Mouse (Mus musculus) heart, embryonic 16.5 days (tissue): ENCODE measurements around the gene Hbb-bh2. TPM values are rescaled to one million over a fixed set of nuclear protein-coding genes. Genes with fewer than 3 reads are reported as not detected.
"Not testable (repeated sequence)": the region's sequence is repeated elsewhere in the genome, so short reads cannot be mapped to it uniquely, and the experiment has no call there.

Experiments used
- ATAC-seq: fragments of 200-750 bp; cut with Nextera tagmentation; replicated peaks from 2 replicates; pipeline ENCODE4 v1.8.0; 2017; ENCODE audit warnings: moderate number of reproducible peaks; ENCODE audit not compliant: insufficient read depth, low FRiP score; ENCODE audit errors: extremely low read depth
- H3K27ac ChIP-seq: fragments of 300-500 bp; sonication (generic); 2 replicates; pipeline ENCODE4 v1.5.1; 2014; ENCODE audit warnings: mild to moderate bottlenecking, low read length, control low read depth, moderate library complexity
- H3K27me3 ChIP-seq: fragments of 300-500 bp; sonication (generic); 2 replicates; pipeline ENCODE4 v1.6.1; 2014; ENCODE audit warnings: low read length, mixed read lengths; ENCODE audit not compliant: control insufficient read depth, insufficient read depth
- H3K36me3 ChIP-seq: fragments of 300-500 bp; sonication (generic); 2 replicates; pipeline ENCODE4 v1.6.1; 2014; ENCODE audit not compliant: control insufficient read depth, insufficient read depth
- H3K4me1 ChIP-seq: fragments of 300-500 bp; sonication (generic); 2 replicates; pipeline ENCODE4 v1.6.1; 2014; ENCODE audit warnings: low read length, mixed read lengths; ENCODE audit not compliant: control insufficient read depth, insufficient read depth
- H3K4me2 ChIP-seq: fragments of 300-500 bp; sonication (generic); 2 replicates; pipeline ENCODE4 v1.6.1; 2014; ENCODE audit warnings: low read depth, mild to moderate bottlenecking, control low read depth, low read length
- H3K4me3 ChIP-seq: fragments of 300-500 bp; sonication (generic); 2 replicates; pipeline ENCODE4 v1.5.1; 2014; ENCODE audit warnings: mild to moderate bottlenecking, control low read depth, low read length
- H3K9ac ChIP-seq: fragments of 300-500 bp; sonication (generic); 2 replicates; pipeline ENCODE4 v1.6.1; 2014; ENCODE audit warnings: low read length, control low read depth
- H3K9me3 ChIP-seq: fragments of 300-500 bp; sonication (generic); replicated peaks from 2 replicates; pipeline ENCODE4 v1.6.1; 2016; ENCODE audit warnings: low read length; ENCODE audit not compliant: control insufficient read depth
- WGBS: fragments of 180-500 bp; shearing (Covaris S2); extraction: QIAGEN DNeasy Blood & Tissue Kit; methylation state at CpG from one replicate; pipeline ENCODE4 v1.1.7; 2014; 5-methylcytosine and 5-hydroxymethylcytosine counted together
- polyA plus RNA-seq: library from polyadenylated mRNA; unstranded; fragments of >200 nt; fragmentation: Nextera tagmentation; extraction: Ambion mirVana; gene quantifications from 2 replicates; pipeline ENCODE4 v1.2.1, GENCODE M21; 2015

Gene Hbb-bh2
- polyA plus RNA-seq, 1 experiment from 2014 or later: not detected

DNA sequence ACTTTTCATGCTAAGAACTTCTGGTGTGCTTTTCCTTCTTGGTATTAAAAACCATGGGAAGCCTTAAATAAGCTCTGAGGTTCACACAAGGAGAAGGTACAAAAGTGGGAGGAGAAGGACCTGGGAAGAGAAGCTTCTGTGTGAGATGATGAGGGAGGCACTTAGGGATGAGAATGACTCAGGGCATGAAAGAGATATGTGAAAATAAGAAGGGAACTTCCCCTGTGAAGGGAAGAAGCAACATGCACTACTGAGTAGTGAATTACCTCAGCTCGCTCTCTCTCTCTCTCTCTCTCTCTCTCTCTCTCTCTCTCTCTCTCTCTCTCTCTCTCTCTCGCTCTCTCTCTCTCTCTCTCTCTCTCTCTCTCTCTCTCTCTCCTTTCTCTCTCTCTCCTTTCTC lies 25.2 kb downstream of the Hbb-bh2 start:
- H3K36me3 ChIP-seq, H3K9ac ChIP-seq, H3K4me1 ChIP-seq, H3K4me2 ChIP-seq, H3K27me3 ChIP-seq, H3K27ac ChIP-seq, H3K9me3 ChIP-seq, ATAC-seq, H3K4me3 ChIP-seq: not testable (repeated sequence)
- no CpG with 5 or more reads among the region's 2 CpGs for WGBS

DNA sequence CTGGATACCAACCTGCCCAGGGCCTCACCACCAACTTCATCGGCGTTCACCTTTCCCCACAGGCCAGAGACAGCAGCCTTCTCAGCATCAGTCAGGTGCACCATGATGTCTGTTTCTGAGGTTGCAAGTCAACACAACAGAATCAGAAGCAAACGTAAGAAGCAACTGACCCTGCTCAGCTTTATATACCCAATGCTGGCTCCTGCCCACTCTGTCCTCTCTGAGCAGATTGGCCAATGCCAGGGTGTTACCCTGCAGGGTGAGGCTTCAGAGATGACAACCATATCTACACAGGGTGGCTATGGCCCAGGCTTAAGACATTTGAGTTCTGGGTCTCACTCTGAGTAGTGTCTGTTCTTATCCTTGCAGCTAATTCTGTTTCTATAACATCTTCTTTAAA lies 26.6 kb downstream of the Hbb-bh2 start, which contains the start of gene Hbb-bt:
Gene Hbb-bt (minus strand): TSS at position 231 of the 400 bp plus-strand sequence.
- ATAC-seq: no peak
- Histone ChIP-seq H3K36me3 (no peaks in the 10 kb centered on the region), H3K27ac (no peak within 1 kb of the TSS), H3K9ac (no peak within 1 kb of the TSS), H3K4me1 (no peaks in the 10 kb centered on the region), H3K27me3 (no peaks in the 10 kb centered on the region), H3K9me3 (no peaks in the 10 kb centered on the region), H3K4me3 (no peak within 1 kb of the TSS), H3K4me2 (no peak within 1 kb of the TSS)
- 80% methylated on average over 3 of the region's 3 CpGs for WGBS

DNA sequence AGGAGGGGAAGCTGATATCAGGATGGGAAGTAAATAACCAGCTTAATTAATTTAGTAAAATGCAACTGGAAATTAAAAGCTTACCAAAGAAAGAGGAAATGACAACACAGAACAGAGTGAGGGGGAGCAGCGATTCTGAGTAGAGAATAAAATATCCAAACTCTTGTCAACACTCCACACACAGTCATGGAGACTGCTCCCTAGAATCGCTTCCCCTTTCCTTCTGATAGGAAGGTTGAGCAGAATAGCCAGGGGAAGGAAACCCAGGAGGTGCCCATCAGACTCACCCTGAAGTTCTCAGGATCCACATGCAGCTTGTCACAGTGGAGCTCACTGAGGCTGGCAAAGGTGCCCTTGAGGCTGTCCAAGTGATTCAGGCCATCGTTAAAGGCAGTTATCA lies 27.2 kb downstream of the Hbb-bh2 start:
- ATAC-seq, H3K4me1 ChIP-seq, H3K4me3 ChIP-seq, H3K9me3 ChIP-seq, H3K4me2 ChIP-seq, H3K36me3 ChIP-seq, H3K27me3 ChIP-seq, H3K27ac ChIP-seq, H3K9ac ChIP-seq: not testable (repeated sequence)
- WGBS: no CpG with 5 or more reads among the region's 3 CpGs

DNA sequence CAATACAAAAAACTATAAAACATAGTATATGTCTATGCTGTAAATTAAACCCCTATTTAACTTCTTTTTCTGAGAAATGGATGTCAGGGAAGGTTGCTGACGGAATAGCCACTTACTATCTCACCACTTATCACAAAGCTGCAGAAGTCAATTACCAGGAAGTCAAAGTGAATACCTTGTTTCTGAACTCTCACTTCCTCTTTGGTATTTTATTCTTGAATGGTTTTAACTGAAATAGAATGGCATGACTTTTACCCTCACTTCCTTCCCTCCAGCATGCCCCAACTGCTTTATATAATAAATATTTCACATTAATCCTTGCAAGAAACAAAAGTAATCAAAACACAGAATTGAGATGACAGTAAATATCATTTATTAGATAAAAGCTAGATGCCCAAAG lies 28.1 kb downstream of the Hbb-bh2 start:
- ATAC-seq: no peak
- H3K27ac ChIP-seq: no peak overlapping the region

DNA sequence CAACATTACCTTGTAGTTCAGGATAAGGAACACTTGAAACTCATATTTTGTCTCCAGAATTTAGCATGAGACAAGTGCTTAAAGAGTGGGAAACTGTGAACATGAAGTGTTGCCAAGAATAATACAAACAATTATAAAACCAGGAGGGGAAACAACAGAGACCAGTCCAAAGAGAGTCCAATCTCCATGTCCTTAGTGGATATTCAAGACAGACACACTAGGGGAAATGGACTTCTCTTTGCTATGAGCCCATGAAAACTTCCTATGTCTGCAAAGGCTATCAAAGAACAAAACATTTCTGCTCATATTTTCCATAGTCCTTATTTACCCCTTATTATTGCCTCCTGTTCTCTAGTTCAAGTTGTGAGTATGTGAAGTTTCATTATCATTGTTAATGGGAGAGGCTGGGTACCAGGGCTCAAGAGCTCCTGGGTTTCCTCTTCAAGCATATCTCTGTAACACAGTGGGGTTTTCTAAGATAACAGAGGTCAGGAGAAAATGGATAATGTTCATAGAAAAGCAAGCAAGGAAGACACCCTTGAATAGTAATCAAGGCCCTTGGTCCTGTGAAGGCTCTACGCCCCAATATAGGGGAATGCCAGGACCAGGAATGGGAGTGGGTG lies 29.0 kb downstream of the Hbb-bh2 start:
- ATAC-seq: no peak
- 50% methylated on average over 1 of the region's 1 CpGs for WGBS
- no peak overlapping the region for H3K4me3 ChIP-seq
- H3K4me1 ChIP-seq: no peaks in the 10 kb centered on the region
- H3K36me3 ChIP-seq: no peaks in the 10 kb centered on the region
- no peaks in the 10 kb centered on the region for H3K27me3 ChIP-seq
- H3K27ac ChIP-seq: no peak overlapping the region
- H3K9ac ChIP-seq: no peak overlapping the region
- H3K9me3 ChIP-seq: no peaks in the 10 kb centered on the region
- H3K4me2 ChIP-seq: no peak overlapping the region

More for the DNA sequence above, 28.1 kb downstream of the Hbb-bh2 start:
- H3K9ac ChIP-seq: no peak overlapping the region
- no peak overlapping the region for H3K4me2 ChIP-seq
- H3K36me3 ChIP-seq: no peaks in the 10 kb centered on the region
- H3K4me1 ChIP-seq: no peaks in the 10 kb centered on the region
- H3K9me3 ChIP-seq: no peaks in the 10 kb centered on the region
- no peak overlapping the region for H3K4me3 ChIP-seq
- 44% methylated on average over 1 of the region's 1 CpGs for WGBS
- H3K27me3 ChIP-seq: no peaks in the 10 kb centered on the region

DNA sequence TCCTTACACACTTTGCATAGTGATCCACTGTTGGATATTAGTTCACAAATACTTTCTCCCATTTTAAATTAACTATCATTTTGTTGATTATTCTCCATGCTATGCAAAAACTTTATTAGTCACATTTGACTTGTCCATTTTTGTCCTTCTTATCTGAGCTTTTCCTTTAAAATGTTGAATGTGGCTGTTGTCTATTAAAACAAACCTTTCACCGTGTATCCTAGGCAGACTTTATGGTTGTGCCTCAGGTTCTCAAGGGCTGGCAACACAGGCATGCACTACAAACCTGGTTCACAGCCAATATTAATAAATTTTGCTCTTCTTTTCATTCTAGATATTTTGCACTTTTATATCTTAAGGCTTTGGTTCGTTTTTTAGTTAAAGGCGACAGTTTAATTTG lies 29.6 kb downstream of the Hbb-bh2 start:
- H3K9me3 ChIP-seq: no peaks in the 10 kb centered on the region
- ATAC-seq: no peak
- H3K4me3 ChIP-seq: no peak overlapping the region
- no peaks in the 10 kb centered on the region for H3K36me3 ChIP-seq
- 71% methylated on average over 3 of the region's 3 CpGs for WGBS
- no peaks in the 10 kb centered on the region for H3K27me3 ChIP-seq
- H3K9ac ChIP-seq: no peak overlapping the region
- H3K27ac ChIP-seq: no peak overlapping the region
- no peaks in the 10 kb centered on the region for H3K4me1 ChIP-seq
- H3K4me2 ChIP-seq: no peak overlapping the region

DNA sequence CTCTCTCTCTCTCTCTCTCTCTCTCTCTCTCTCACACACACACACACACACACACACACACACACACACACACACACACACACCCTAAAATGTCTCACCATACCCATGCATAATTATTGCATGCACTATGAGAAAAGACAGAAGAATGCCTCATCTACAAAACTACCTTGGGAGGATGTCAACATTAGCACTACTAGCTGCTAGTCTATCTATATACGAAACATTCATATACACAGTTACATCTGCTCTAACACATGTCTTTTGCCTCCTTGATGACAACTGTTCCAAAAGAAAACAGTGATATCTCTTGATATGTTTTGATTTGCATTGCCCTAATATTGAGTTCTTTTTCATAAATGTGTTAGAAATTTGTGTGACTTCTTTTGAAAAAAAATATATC lies 30.0 kb downstream of the Hbb-bh2 start:
- H3K9ac ChIP-seq: no peak overlapping the region
- H3K9me3 ChIP-seq: no peaks in the 10 kb centered on the region
- no peak overlapping the region for H3K4me2 ChIP-seq
- no peaks in the 10 kb centered on the region for H3K27me3 ChIP-seq
- H3K4me1 ChIP-seq: no peaks in the 10 kb centered on the region
- no peak overlapping the region for H3K27ac ChIP-seq
- no peaks in the 10 kb centered on the region for H3K36me3 ChIP-seq
- ATAC-seq: no peak
- H3K4me3 ChIP-seq: no peak overlapping the region
- 80% methylated on average over 1 of the region's 1 CpGs for WGBS

DNA sequence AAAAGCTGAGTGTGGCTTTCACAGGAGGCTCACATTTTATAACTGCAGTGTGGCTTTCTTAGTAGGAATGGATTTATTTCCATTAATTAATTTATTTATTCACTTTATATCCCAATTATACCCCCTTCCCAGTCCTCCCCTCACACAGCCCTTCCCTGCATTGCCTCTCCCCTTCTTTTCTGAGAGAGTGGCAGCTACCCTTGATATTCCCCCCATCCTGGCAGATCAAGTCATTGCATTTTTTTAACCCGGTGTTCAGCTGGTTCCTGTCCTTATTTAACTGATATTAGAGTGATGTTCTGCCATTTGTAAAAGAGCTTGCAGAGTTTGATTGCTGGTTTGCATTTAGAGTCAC lies 30.5 kb downstream of the Hbb-bh2 start:
- no peaks in the 10 kb centered on the region for H3K9me3 ChIP-seq
- no peak overlapping the region for H3K27ac ChIP-seq
- no peak overlapping the region for H3K4me3 ChIP-seq
- H3K4me2 ChIP-seq: no peak overlapping the region
- no peaks in the 10 kb centered on the region for H3K27me3 ChIP-seq
- no peak overlapping the region for H3K9ac ChIP-seq
- H3K36me3 ChIP-seq: no peaks in the 10 kb centered on the region
- WGBS: 48% methylated on average over 1 of the region's 1 CpGs
- no peak for ATAC-seq
- H3K4me1 ChIP-seq: no peaks in the 10 kb centered on the region

DNA sequence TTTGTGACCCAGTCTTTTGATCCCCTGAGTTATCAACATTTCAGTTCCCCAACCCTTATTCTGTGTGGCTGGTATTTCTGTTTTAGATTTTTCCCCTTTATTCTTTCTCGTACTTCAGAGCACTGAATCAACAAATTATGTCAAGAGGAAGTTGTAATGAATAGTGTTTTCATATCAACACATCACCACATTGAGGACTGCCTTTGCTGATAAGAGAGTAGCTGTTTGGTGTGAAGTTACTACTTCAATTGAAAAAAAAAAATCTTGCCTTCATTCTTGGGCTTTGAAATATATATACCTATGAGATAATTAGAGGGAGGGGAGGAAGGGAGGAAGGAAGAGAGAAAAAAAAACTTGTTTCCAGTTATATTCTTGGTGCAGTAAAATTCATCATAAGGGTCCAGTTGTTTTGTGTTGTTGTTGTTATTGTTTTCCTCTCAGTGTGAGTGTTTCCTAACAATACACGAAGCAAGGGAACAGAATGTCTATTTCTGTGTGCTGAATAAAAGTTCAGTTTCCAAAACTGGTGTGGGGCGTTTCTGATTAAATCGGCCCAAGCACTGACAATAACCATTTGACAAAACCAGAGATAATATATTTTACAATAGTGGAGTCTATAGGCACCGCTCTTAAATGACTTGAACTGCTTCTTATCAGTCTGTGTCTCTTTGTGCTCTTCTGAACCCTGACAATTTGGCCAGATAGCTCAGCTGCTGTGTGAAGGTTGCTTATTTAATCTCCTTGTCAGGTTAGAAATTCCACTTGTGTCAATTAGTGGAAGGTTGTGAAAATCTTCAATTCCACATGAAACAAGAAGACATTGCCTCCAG lies 31.1 kb downstream of the Hbb-bh2 start:
- Histone ChIP-seq H3K27ac (no peak overlapping the region), H3K9me3 (no peaks in the 10 kb centered on the region), H3K9ac (no peak overlapping the region), H3K36me3 (no peaks in the 10 kb centered on the region), H3K4me1 (no peaks in the 10 kb centered on the region), H3K4me3 (no peak overlapping the region), H3K27me3 (no peaks in the 10 kb centered on the region), H3K4me2 (no peak overlapping the region)
- ATAC-seq: no peak
- 27% methylated on average over 5 of the region's 5 CpGs for WGBS
